Mouse (Mus musculus) stomach, embryonic 14.5 days (tissue): ENCODE measurements at regions not wholly inside any gene's neighbourhood (a gene's known extent, or its start where the extent isn't known, plus 50 kb on each side); places are given as distances from the start of the nearest gene placed in this dataset.
A peak's percentile ranks its signal among the peaks of the same experiment; 100 is the strongest.

ENCODE experiments used
- ATAC-seq: fragments of 200-750 bp; cut with Nextera tagmentation; 2 replicates; pipeline ENCODE4 v1.8.0; 2017; ENCODE audit warnings: low read depth, moderate TSS enrichment; ENCODE audit not compliant: insufficient number of reproducible peaks, insufficient read depth, low FRiP score
- H3K27ac ChIP-seq: fragments of 300-500 bp; sonication (generic); 2 replicates; pipeline ENCODE4 v1.5.1; 2014; ENCODE audit warnings: mild to moderate bottlenecking, low read length, moderate library complexity, mixed read lengths
- H3K27me3 ChIP-seq: fragments of 300-500 bp; sonication (generic); 2 replicates; pipeline ENCODE4 v1.6.1; 2014; ENCODE audit warnings: low read length, control low read depth, mixed read lengths; ENCODE audit not compliant: control insufficient read depth, insufficient read depth
- H3K36me3 ChIP-seq: fragments of 300-500 bp; sonication (generic); 2 replicates; pipeline ENCODE4 v1.6.1; 2014; ENCODE audit warnings: mild to moderate bottlenecking, control low read depth, low read length, moderate library complexity, mixed read lengths; ENCODE audit not compliant: control insufficient read depth, insufficient read depth
- H3K4me1 ChIP-seq: fragments of 300-500 bp; sonication (generic); 2 replicates; pipeline ENCODE4 v1.6.1; 2014; ENCODE audit warnings: low read length, control low read depth, mixed read lengths; ENCODE audit not compliant: control insufficient read depth, insufficient read depth
- H3K4me2 ChIP-seq: fragments of 300-500 bp; sonication (generic); replicated peaks from 2 replicates; pipeline ENCODE4 v1.6.1; 2014; ENCODE audit warnings: low read depth, low read length, control low read depth
- H3K4me3 ChIP-seq: fragments of 300-500 bp; sonication (generic); 2 replicates; pipeline ENCODE4 v1.5.1; 2014; ENCODE audit warnings: low read depth, low read length, control low read depth
- H3K9ac ChIP-seq: fragments of 300-500 bp; sonication (generic); replicated peaks from 2 replicates; pipeline ENCODE4 v1.6.1; 2014; ENCODE audit warnings: low read depth, mild to moderate bottlenecking, control low read depth, low read length, moderate library complexity, mixed read lengths
- H3K9me3 ChIP-seq: fragments of 300-500 bp; sonication (generic); 2 replicates; pipeline ENCODE4 v1.6.1; 2016; ENCODE audit warnings: low read depth, low read length, control low read depth; ENCODE audit not compliant: control insufficient read depth
- WGBS: fragments of 180-500 bp; shearing (Covaris S2); extraction: QIAGEN DNeasy Blood & Tissue Kit; methylation state at CpG from one replicate; pipeline ENCODE4 v1.1.7; 2014; 5-methylcytosine and 5-hydroxymethylcytosine counted together

DNA sequence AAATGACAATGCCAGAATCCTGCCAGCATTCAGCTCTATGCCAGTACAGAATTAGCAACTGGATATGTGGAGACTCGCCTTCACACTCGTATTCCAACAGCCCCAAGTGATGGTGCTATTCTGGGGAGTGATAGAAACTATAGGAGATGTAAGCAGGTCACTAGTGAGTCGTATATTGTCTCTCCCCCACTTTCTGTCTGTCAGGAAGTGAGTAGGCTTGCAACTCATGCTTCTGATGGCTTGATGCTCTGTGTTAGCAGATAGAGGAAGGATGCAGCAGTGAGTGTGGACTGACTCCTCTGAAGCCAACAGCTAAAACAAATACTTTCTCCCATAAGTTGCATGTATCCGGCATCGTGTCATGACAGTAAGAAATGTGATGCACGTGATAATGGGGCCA lies 52.0 kb upstream of the 4933409G03Rik start:
- no peaks in the 10 kb centered on the region for H3K27me3 ChIP-seq
- ATAC-seq: no peak
- H3K27ac ChIP-seq: no peak overlapping the region
- WGBS: 92% methylated on average over 6 of the region's 6 CpGs
- H3K4me1 ChIP-seq: 0 out of 2 replicates have a peak, but pooled peaks cover 8% of the 10 kb centered on the region
- no peak overlapping the region for H3K4me2 ChIP-seq
- no peaks in the 10 kb centered on the region for H3K36me3 ChIP-seq
- no peak overlapping the region for H3K9ac ChIP-seq
- H3K4me3 ChIP-seq: no peak overlapping the region
- H3K9me3 ChIP-seq: no peaks in the 10 kb centered on the region

DNA sequence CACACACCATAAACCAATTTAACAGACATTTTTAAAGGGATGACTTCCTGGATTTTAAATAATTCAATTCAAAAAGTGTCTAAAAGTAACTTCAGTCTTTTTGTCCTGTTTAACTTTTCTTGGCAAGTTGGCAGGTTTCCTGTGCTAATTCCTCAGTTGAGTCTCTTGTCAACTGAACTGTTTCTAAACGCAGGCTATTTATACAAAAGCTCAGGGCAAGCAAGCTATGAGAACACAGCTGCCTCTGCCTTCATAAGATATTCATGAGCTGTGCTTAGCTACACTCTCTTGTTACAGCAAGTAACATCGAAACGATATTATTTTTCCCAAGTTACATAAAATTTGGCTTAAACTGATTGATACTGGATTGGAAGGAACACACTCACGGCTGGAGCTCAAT lies 51.1 kb upstream of the 4933409G03Rik start:
- Histone ChIP-seq H3K4me1 (0 out of 2 replicates have a peak, but pooled peaks cover 8% of the 10 kb centered on the region), H3K4me2 (0 out of 2 replicates have a peak overlapping the region, but pooled peaks have one; percentile 2), H3K4me3 (no peak overlapping the region), H3K36me3 (no peaks in the 10 kb centered on the region), H3K9ac (no peak overlapping the region), H3K9me3 (no peaks in the 10 kb centered on the region), H3K27ac (peak overlapping the region; percentile 39; the same call in 1 of the 2 replicates), H3K27me3 (no peaks in the 10 kb centered on the region)
- ATAC-seq: no peak
- 44% methylated on average over 4 of the region's 4 CpGs for WGBS
